Mouse (Mus musculus) CH12.LX (cell line): ENCODE measurements around the gene Slc38a9.
A peak's percentile ranks its signal among the peaks of the same experiment; 100 is the strongest.

Experiments used
- CHD2 ChIP-seq: IDR thresholded peaks from 2 replicates; pipeline ENCODE4 v1.6.1; 2011; ENCODE audit warnings: low read length, improper control_type of control experiment
- CTCF ChIP-seq, 2 experiments: IDR thresholded peaks in 1 of 2; conservative IDR thresholded peaks in 1 of 2; 2 replicates each; pipeline ENCODE4 v1.5.1; 2011 to 2012; ENCODE audit warnings: low read depth in 2 of 2, low read length in 2 of 2, improper control_type of control experiment in 1 of 2, inconsistent platforms in 1 of 2, mild to moderate bottlenecking in 1 of 2, moderate library complexity in 1 of 2
- EP300 ChIP-seq: IDR thresholded peaks from 2 replicates; pipeline ENCODE4 v1.6.1; 2011; ENCODE audit warnings: low read length, improper control_type of control experiment
- HCFC1 ChIP-seq: IDR thresholded peaks from 2 replicates; pipeline ENCODE4 v1.6.1; 2012; ENCODE audit warnings: low read depth, mild to moderate bottlenecking, inconsistent platforms, low read length, improper control_type of control experiment
- MAX ChIP-seq: IDR thresholded peaks from 2 replicates; pipeline ENCODE4 v1.6.1; 2011; ENCODE audit warnings: low read length, improper control_type of control experiment
- MAZ ChIP-seq: IDR thresholded peaks from 2 replicates; pipeline ENCODE4 v1.6.1; 2012; ENCODE audit warnings: low read depth, mild to moderate bottlenecking, inconsistent platforms, low read length, improper control_type of control experiment, moderate library complexity
- MEF2A ChIP-seq: IDR thresholded peaks from 2 replicates; pipeline ENCODE4 v1.6.1; 2014; ENCODE audit warnings: low read depth, mild to moderate bottlenecking, inconsistent platforms, low read length, improper control_type of control experiment, borderline replicate concordance
- MYC ChIP-seq: IDR thresholded peaks from 2 replicates; pipeline ENCODE4 v1.6.1; 2011; ENCODE audit warnings: low read depth, mild to moderate bottlenecking, improper control_type of control experiment, low read length
- POLR2A ChIP-seq: IDR thresholded peaks from 2 replicates; pipeline ENCODE4 v1.6.1; 2011; ENCODE audit warnings: low read depth, mild to moderate bottlenecking, improper control_type of control experiment, low read length
- POLR2AphosphoS2 ChIP-seq: IDR thresholded peaks from 2 replicates; pipeline ENCODE4 v1.6.1; 2011; ENCODE audit warnings: low read depth, low read length, improper control_type of control experiment
- TBP ChIP-seq: conservative IDR thresholded peaks from 2 replicates; pipeline ENCODE4 v1.6.1; 2011; ENCODE audit warnings: low read depth, low read length, improper control_type of control experiment
- TCF12 ChIP-seq: IDR thresholded peaks from 2 replicates; pipeline ENCODE4 v1.6.1; 2014; ENCODE audit warnings: low read depth, mild to moderate bottlenecking, inconsistent platforms, low read length, improper control_type of control experiment
- UBTF ChIP-seq: IDR thresholded peaks from 2 replicates; pipeline ENCODE4 v1.6.1; 2012; ENCODE audit warnings: low read depth, mild to moderate bottlenecking, inconsistent platforms, low read length, improper control_type of control experiment, moderate library complexity
- ZC3H11A ChIP-seq: IDR thresholded peaks from 2 replicates; pipeline ENCODE4 v1.6.1; 2012; ENCODE audit warnings: low read depth, mild to moderate bottlenecking, inconsistent platforms, low read length, improper control_type of control experiment

DNA sequence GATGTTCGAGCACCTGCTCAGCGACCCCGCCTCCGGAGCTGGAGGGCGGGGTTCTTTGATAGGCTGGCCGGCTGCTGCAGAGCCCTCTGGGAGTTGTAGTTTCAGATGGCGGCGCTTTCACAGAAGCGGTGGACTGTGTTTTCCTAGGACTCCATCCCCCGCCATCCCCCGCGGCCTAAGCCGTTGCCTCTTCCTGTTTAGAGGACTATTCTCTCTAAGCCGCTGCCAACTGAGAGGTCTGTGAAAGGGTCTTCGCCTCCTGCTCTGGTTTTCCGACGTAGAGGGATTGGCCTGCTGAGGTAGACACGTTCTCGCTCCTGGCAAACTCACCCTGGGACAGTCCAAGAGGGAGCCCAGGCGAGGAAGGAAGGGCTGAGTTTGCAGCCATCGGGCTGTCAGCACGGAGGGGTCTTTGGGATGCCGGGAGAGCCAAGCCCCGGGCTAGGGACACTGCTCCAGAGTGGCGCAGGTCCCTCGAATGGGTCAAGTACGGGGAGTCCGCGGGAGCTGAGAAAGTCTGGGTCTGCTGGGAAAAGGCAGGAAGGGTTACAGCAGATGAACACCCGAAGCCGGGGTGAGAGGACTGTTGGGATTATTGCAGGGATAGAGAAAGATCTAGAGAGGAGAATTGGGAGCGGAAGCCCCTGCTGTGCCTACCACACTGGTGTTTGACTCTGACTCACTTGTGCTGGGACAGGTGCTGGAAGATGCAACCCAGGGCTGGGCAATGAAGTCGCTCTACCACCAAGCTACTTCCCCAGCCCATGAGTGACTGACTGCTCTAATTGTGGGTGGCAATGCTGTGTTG lies at the start of gene Slc38a9:
- TF ChIP-seq CTCF (conservative IDR thresholded peaks at IDR 0.05 in 1 of 2, IDR thresholded peaks at IDR 0.05 in 1 of 2; ENCODE audit: low read depth in 2 of 2, low read length in 2 of 2) (no peak), HCFC1 (peak; percentile 99), MAZ (no peak), EP300 (no peak), TCF12 (peak; percentile 55; the same call in 1 of the 2 replicates), TBP (no peak), POLR2A (peak; percentile 61; the same call in 1 of the 2 replicates), MAX (0 out of 2 replicates have a peak, but pooled peaks have one; percentile 19), ZC3H11A (no peak), CHD2 (no peak; the same call in 1 of the 2 replicates), MYC (peak; percentile 55; the same call in 1 of the 2 replicates), POLR2AphosphoS2 (0 out of 2 replicates have a peak, but pooled peaks have one; percentile 32), MEF2A (no peak), UBTF (no peak)
